Mouse (Mus musculus): Measurements from ENCODE around the gene Slc7a5. TPM values are rescaled to one million over a fixed set of nuclear protein-coding genes. Genes with fewer than 3 reads are reported as not detected.

Gene Slc7a5
- polyA plus RNA-seq, 1 experiment from 2014 or later: 39.2 TPM

DNA sequence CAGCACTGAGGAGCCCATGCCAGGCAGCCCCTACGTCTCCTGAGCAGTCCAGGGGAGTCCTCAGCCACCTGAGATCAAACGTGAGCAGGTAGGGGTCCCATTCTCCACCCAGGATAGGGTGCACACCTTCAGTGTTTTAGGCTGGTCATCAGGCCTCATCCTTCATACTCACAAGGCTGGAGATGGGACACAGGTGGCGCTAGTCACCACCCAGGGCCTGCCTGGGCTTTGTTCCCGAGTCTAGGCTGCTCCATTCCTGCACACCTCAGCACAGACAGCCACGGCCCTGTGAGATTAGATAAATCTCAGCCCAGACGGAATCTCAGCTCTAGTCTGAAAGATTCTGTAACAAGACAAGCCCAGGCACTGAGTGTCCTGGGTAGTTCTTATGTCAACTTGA is 3.5 kb downstream of the Slc7a5 start:
- Histone ChIP-seq H3K27ac (replicated peaks) (no peak overlapping the region), H3K4me2 (replicated peaks) (no peak overlapping the region), H3K4me1 (peaks cover 40% of the 10 kb centered on the region), H3K27me3 (no peaks in the 10 kb centered on the region), H3K4me3 (0 out of 2 replicates have a peak overlapping the region, but pooled peaks have one; percentile 80), H3K9me3 (no peaks in the 10 kb centered on the region), H3K36me3 (no peaks in the 10 kb centered on the region), H3K9ac (replicated peaks) (no peak overlapping the region)
- 59% methylated on average over 6 of the region's 6 CpGs for WGBS
- ATAC-seq (replicated peaks): no peak

DNA sequence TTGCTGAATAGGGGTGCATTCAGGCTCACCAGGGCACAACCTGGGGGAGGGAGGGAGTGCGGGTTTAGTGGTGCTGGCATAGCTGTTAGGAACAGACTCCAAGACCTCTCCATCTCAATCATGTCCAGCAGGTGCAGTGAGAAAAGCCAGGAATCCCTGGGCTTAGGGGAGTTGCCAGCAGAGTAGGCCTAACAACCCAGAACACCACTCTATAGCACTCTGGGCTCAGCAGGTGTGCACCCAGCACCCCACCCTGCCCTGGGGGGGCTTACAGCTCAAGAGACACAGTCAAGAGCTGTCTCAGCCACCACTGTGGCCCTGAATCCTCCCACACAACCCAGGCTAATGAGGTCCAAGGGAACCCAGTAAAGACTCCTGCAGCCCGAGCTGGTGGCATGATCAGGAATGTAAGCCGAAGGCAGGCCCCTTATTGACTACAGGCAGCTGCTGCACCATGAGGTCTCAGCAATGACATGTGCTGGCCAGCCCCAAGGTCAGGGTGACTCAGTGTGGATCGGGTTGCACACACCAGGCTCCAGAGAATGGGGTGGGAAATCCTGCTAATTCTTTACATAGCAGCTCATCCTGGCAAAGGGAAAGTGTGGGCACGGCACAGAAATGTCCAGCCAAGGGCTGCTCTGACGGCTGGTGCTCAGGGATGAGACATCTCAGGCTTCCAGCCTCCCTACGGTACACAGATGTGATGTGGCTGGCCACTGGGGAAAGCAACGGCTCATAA is 5.8 kb downstream of the Slc7a5 start:
- no peak for ATAC-seq (replicated peaks)
- Histone ChIP-seq H3K36me3 (no peaks in the 10 kb centered on the region), H3K27ac (replicated peaks) (no peak overlapping the region), H3K4me1 (peaks cover 55% of the 10 kb centered on the region), H3K9me3 (no peaks in the 10 kb centered on the region), H3K4me2 (replicated peaks) (no peak overlapping the region), H3K9ac (replicated peaks) (no peak overlapping the region), H3K27me3 (no peaks in the 10 kb centered on the region), H3K4me3 (no peak overlapping the region)
- WGBS: 74% methylated on average over 8 of the region's 8 CpGs

DNA sequence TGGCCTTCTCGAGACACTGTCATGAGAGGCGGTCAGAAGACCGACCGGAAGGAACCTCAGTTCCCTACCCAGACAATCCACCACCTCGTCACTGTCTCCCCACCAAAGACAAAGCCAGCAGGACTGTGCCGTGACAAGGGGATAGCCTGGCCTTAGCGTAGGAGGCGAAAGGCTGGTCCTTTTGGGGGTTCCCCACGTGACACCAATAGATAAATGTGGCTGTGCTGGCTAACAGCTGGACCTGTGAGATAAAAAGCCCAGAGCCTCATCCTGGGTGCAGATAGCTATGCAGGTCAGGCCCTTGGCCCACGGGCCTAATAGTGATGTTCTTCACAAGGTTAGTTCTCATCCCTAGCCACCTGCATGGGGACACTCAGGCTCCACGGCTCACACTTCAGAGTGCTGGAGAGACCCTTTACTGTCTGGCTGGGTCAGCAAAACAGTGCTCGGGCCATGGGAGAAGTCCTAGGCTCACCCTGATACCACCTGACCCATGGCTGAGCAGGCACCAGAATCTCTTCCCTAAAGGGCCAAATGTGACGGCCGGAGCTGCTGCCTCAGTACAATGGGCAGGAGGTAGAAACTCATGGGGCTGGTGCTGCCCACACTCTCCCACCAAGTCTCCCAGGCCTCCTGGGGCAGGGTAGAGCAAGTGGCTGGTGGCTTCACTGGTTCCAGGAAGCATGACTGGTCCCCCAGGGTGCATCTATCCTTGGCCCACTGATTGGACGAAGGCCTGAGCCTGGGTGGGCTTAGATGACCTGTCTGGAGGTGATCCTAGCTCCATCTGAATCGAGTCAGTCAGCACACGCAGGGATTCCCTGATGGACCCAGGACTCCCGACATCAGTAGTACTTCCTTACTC is 8.1 kb downstream of the Slc7a5 start:
- H3K4me2 ChIP-seq (replicated peaks): no peak overlapping the region
- H3K27ac ChIP-seq (replicated peaks): peak overlapping the region; percentile 94
- no peaks in the 10 kb centered on the region for H3K27me3 ChIP-seq
- H3K36me3 ChIP-seq: no peaks in the 10 kb centered on the region
- no peak overlapping the region for H3K9ac ChIP-seq (replicated peaks)
- H3K9me3 ChIP-seq: no peaks in the 10 kb centered on the region
- peaks cover 43% of the 10 kb centered on the region for H3K4me1 ChIP-seq
- WGBS: 63% methylated on average over 18 of the region's 18 CpGs
- H3K4me3 ChIP-seq: no peak overlapping the region
- ATAC-seq (replicated peaks): no peak

DNA sequence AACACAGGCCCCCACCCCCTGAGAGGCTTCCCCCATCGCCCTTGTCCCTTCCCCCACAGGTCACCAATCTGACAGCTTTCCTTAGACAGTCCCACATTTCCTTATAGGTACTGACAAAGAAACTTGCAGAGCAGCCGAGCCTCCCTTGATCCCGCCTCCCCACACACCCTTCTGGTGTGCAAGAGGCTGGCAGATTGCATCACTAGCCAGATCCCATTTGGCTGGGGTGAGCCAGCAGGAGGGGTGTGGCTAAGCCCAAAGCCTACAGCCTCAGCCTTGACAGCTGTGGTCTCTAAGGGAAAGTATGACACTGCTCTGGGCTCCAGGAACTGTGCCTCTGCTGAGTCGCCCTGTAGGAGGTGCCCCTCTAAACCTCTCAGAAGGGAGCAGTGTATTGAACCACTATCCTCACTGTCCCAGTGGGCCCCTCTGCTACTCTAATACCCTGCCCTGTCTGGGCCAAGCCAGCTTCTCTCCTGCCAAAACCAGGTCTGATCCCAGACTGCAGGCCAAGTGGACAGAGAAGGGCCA is 9.0 kb downstream of the Slc7a5 start:
- Histone ChIP-seq H3K36me3 (no peaks in the 10 kb centered on the region), H3K9ac (replicated peaks) (peak overlapping the region; percentile 34; the same call in 1 of the 2 replicates), H3K27me3 (no peaks in the 10 kb centered on the region), H3K4me1 (peaks cover 41% of the 10 kb centered on the region), H3K4me2 (replicated peaks) (peak overlapping the region; percentile 25), H3K4me3 (0 out of 2 replicates have a peak overlapping the region, but pooled peaks have one; percentile 7), H3K9me3 (no peaks in the 10 kb centered on the region), H3K27ac (replicated peaks) (peak overlapping the region; percentile 94)
- ATAC-seq (replicated peaks): peak; percentile 93
- 0% methylated on average over 4 of the region's 4 CpGs for WGBS

DNA sequence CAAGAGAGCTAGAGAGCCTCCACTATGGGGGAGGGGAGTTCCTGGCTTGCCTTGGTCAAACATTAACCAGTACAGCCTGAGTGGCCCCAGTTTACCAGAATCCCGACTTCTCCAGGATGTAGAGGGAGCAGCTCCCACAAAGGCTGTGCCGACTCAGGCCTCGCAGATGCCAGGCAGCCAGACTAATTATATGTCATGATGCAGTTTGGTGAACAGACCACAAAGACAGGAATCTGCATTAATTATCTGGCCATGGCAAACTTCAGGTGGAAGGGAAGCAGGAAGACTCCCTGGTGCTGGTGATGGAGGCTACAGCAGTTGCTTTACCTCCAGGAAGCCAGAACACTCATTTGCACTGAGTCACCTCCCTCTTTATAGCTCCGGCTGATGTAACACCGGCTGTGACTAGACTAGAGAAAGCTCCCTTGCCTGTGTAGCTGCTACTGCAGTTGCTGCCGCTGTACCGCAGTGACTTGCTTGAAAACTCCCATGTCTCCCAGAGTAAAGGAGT is 9.6 kb downstream of the Slc7a5 start:
- Histone ChIP-seq H3K9me3 (no peaks in the 10 kb centered on the region), H3K27ac (replicated peaks) (peak overlapping the region; percentile 94), H3K4me1 (peaks cover 41% of the 10 kb centered on the region), H3K27me3 (no peaks in the 10 kb centered on the region), H3K9ac (replicated peaks) (peak overlapping the region; percentile 34; the same call in 1 of the 2 replicates), H3K4me2 (replicated peaks) (peak overlapping the region; percentile 25), H3K36me3 (no peaks in the 10 kb centered on the region), H3K4me3 (0 out of 2 replicates have a peak overlapping the region, but pooled peaks have one; percentile 7)
- WGBS: 5% methylated on average over 7 of the region's 7 CpGs
- peak; percentile 61 for ATAC-seq (replicated peaks)

DNA sequence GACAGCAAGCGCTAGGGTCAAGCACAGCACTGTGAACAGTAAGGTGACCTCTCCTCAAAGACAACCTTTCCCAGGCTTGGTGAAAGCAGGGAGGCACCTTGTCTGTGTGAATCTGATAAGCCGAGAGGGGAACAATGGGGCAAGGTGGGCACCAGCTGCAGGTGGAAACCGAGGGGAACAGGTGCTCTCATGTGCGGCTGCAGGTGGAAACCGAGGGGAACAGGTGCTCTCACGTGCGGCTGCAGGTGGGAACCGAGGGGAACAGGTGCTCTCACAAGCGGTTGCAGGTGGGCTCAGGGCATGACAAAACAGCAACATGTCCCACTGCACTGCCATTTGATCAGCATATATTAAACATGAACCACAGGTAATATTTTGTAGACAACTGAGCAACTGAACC is 10.3 kb downstream of the Slc7a5 start:
- ATAC-seq (replicated peaks): no peak
- Histone ChIP-seq H3K27ac (replicated peaks) (peak overlapping the region; percentile 94), H3K4me3 (no peak overlapping the region), H3K36me3 (no peaks in the 10 kb centered on the region), H3K9ac (replicated peaks) (no peak overlapping the region), H3K4me2 (replicated peaks) (no peak overlapping the region), H3K27me3 (no peaks in the 10 kb centered on the region), H3K4me1 (peaks cover 41% of the 10 kb centered on the region), H3K9me3 (no peaks in the 10 kb centered on the region)
- 74% methylated on average over 9 of the region's 9 CpGs for WGBS

DNA sequence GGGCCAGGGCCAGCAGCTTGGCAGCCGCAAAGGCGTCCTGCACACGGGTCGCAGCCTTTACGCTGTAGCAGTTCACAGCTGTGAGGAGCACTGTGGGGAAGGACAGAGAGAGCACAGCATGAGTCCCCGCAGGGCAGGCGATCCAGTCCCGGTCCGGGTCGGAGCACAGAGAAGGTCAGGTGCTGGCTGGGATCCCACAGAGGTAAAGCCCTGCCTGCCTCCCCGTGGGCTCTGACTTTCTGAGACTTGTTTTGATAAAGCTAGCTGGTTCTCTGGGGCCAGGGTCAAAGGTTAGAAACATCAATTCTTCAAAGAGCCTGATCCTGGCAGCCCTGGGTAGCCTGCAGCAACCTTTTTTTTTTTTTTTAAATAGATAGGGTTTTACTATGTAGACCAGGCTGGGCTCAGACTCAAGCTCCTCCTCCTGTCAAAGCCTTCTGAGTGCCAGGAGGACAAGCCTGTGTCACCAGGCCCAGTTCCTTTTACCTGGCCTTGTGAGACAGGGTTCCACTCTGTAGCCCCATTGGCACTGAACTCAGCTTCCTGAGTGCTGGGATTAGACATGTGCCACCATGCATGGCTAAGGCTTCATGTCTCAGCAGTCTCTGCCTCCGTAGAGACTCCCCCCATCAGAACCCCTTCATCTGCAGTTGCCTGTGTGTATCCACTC is 10.9 kb downstream of the Slc7a5 start:
- no peak overlapping the region for H3K4me3 ChIP-seq
- no peak overlapping the region for H3K4me2 ChIP-seq (replicated peaks)
- no peaks in the 10 kb centered on the region for H3K27me3 ChIP-seq
- no peak overlapping the region for H3K9ac ChIP-seq (replicated peaks)
- H3K36me3 ChIP-seq: no peaks in the 10 kb centered on the region
- peak overlapping the region; percentile 94; the same call in 1 of the 2 replicates for H3K27ac ChIP-seq (replicated peaks)
- no peak for ATAC-seq (replicated peaks)
- peaks cover 41% of the 10 kb centered on the region for H3K4me1 ChIP-seq
- H3K9me3 ChIP-seq: no peaks in the 10 kb centered on the region
- WGBS: 42% methylated on average over 12 of the region's 12 CpGs

DNA sequence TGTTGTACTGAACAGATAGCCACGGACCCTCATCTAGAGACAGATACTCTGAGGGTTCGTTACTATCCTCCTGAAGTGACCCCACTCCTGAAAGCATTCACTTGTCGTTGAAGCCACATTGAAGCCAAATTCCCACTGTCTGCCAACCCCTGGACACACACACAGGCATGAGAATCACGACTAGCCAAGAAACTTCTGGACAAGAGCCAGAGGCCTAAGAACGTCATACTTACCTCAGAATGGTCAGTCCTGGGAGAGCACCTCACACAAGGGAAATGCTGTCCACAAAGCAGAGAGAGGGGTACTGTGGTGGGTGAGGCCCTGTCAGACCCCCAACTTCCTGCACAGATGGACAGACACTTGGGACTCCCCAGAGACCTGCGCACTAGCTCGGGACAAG is 11.6 kb downstream of the Slc7a5 start:
- H3K27me3 ChIP-seq: no peaks in the 10 kb centered on the region
- H3K4me1 ChIP-seq: peaks cover 42% of the 10 kb centered on the region
- no peak overlapping the region for H3K9ac ChIP-seq (replicated peaks)
- H3K27ac ChIP-seq (replicated peaks): no peak overlapping the region
- no peaks in the 10 kb centered on the region for H3K36me3 ChIP-seq
- H3K9me3 ChIP-seq: no peaks in the 10 kb centered on the region
- ATAC-seq (replicated peaks): no peak
- 65% methylated on average over 7 of the region's 7 CpGs for WGBS
- H3K4me3 ChIP-seq: no peak overlapping the region
- H3K4me2 ChIP-seq (replicated peaks): no peak overlapping the region

DNA sequence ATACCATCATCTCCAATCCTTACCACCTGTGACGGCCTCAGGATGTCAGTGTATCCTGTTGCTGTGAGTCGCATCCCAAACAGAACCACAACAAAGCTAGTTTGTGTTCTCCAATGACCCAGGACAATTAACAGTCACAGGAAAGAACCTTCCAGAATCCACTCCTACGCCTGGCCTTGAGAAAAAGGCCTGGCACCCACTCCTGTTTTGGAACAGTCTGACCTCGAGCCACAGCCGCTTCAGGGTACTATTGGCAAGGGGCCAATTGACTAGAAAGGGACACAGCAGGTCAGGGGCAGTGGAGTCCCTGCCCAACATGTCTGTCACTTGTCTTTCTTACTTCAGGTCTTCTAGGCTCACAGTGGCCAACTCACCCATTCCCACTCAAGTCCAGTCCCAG is 14.6 kb downstream of the Slc7a5 start:
- no peak overlapping the region for H3K4me2 ChIP-seq (replicated peaks)
- 75% methylated on average over 5 of the region's 5 CpGs for WGBS
- no peak overlapping the region for H3K4me3 ChIP-seq
- H3K36me3 ChIP-seq: peaks cover 2% of the 10 kb centered on the region; the same call in 1 of the 2 replicates
- peaks cover 33% of the 10 kb centered on the region for H3K4me1 ChIP-seq
- no peaks in the 10 kb centered on the region for H3K27me3 ChIP-seq
- H3K27ac ChIP-seq (replicated peaks): no peak overlapping the region
- no peaks in the 10 kb centered on the region for H3K9me3 ChIP-seq
- no peak overlapping the region for H3K9ac ChIP-seq (replicated peaks)
- no peak for ATAC-seq (replicated peaks)

DNA sequence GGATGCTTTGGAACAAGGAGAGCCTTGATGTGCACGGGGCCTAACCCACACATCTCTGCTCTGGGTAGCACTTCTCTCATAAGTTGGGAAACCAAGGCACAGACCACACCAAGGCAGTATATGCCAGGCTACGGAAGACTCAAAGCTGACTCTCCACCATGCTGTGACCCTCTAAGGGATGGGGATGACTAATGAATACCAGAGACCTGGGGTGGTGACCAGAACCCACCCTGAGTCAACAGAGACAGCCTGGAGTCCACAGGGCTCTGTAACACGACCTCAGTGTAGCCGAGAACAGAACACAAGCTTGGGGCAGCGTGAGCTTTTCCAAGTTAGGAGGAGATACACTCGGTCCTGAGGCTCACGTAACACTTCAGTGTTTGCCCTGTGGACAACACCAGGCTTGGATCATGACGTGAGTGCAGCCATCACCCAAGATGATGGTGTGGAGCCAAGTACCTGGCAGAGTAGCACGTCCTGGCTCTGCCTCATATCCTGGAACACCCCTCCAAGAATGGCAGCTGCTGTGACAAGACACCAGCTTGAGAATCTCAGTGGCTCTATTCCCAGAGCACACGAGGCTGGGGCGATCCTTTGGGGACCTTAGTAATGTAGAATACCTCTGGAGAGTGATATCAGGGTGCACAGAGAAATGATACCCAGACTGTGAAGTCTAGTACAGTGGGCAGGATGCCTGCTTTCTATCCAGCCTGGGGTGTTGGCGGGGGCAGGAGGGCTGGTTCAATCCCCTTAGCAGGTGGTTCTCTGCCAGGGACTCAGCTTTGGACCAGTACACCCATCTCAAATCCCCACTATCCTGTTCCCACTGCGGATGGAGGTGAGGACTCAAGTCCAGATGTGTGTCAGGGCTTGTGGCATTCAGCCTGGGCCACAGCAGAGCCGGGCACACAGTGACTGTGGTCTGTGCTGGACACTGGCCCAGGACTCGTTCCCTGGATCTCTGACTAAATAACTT is 17.4 kb downstream of the Slc7a5 start:
- Histone ChIP-seq H3K36me3 (peaks cover 13% of the 10 kb centered on the region; the same call in 1 of the 2 replicates), H3K4me3 (no peak overlapping the region), H3K4me1 (peaks cover 11% of the 10 kb centered on the region), H3K9me3 (no peaks in the 10 kb centered on the region), H3K9ac (replicated peaks) (no peak overlapping the region), H3K27me3 (no peaks in the 10 kb centered on the region), H3K27ac (replicated peaks) (0 out of 2 replicates have a peak overlapping the region, but pooled peaks have one; percentile 15), H3K4me2 (replicated peaks) (no peak overlapping the region)
- no peak for ATAC-seq (replicated peaks)
- WGBS: 79% methylated on average over 15 of the region's 15 CpGs

DNA sequence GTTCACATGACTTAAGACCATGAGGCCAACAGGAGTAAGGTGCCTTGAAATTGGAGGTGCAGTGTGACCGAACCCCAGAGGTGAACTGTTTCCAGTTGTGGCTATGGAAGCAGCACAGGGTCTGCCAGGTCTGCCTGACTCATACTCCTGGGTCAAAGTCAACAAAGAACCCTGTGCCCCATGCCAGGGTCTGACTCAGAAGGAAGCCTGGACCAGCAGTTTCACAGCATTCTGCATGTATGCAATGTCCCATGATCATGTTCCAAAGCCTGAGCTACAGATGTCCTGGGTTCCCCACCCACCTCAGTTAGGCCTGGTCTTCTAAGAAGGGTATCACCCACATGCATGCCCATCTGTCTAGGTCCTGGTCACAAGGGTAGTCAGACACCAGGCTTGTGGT is 18.2 kb downstream of the Slc7a5 start:
- Histone ChIP-seq H3K9ac (replicated peaks) (no peak overlapping the region), H3K4me1 (peaks cover 11% of the 10 kb centered on the region), H3K36me3 (peaks cover 19% of the 10 kb centered on the region; the same call in 1 of the 2 replicates), H3K9me3 (no peaks in the 10 kb centered on the region), H3K27me3 (no peaks in the 10 kb centered on the region), H3K4me3 (no peak overlapping the region), H3K4me2 (replicated peaks) (no peak overlapping the region), H3K27ac (replicated peaks) (no peak overlapping the region)
- WGBS: 87% methylated on average over 1 of the region's 1 CpGs
- ATAC-seq (replicated peaks): no peak
